Mouse (Mus musculus): Measurements from ENCODE around the gene Tmem177. TPM values are rescaled to one million over a fixed set of nuclear protein-coding genes. Genes with fewer than 3 reads are reported as not detected.

The Tmem177 gene
- 6.8 and 10.8 TPM in 2 replicates for total RNA-seq (2014; rRNA removed)
- 4.2 and 4.5 TPM in 2 replicates for polyA plus RNA-seq (2015; fragmentation: Nextera tagmentation; extraction: Ambion mirVana)

DNA sequence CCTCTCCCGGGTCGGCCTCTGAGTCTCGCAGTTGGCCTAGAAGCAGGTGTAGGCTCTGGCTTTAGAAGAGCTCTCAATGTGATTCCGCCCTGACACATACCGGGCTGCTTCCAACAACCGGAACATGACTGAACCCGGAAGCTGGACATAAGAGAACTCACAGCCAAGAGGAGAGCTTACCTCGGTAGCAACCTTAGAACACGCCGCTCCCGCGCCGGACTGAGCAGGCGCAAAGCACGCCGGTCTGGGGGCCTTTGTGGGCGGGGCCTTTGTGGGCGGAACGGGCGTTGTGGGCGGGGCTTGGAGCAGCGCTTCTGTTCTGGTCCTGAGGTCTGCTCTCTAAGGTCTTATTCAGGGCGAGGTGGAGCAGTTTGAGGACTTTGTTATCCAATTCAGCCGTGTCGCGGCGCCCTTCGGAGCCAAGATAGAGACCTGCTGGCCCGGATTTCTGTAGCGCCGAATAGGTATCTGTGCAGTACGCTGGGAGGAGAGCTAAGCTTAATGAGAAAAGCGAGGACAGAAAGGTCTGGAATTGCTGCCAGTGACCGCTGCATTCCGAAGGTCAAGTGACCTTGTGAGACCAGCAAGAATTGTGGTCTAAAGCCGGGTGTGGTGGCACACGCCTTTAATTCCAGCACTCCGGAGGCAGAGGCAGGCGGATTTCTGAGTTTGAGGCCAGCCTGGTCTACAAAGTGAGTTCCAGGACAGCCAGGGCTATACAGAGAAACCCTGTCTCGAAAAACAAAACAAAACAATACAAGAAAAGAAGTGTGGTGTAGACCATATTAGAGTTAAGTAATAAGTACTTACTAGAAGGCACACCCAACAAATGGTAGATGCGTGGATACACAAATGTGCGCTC lies at the start of gene Tmem177:
Gene Tmem177, minus strand, starts transcription at position 256 of the 862 bp plus-strand sequence.
- peak within 1 kb of the TSS; percentile 57 for H3K27ac ChIP-seq
- H3K4me3 ChIP-seq (ENCODE audit: low read length) = peak within 1 kb of the TSS; percentile 46
- ATAC-seq (peak; percentile 95), DNase-seq (ENCODE audit: low spot score) (peak; percentile 93)
- H3K4me1 ChIP-seq (ENCODE audit: insufficient read depth, low read length) = no peaks in the 10 kb centered on the region
- no peaks in the 10 kb centered on the region for H3K9me3 ChIP-seq (ENCODE audit: low read length)
- H3K9ac ChIP-seq (replicated peaks; ENCODE audit: low read length) = peak within 1 kb of the TSS; percentile 43
- no peaks in the 10 kb centered on the region for H3K27me3 ChIP-seq (ENCODE audit: insufficient read depth, low read length)
- H3K36me3 ChIP-seq (ENCODE audit: insufficient read depth, low read length) = no peaks in the 10 kb centered on the region
- H3K4me2 ChIP-seq (ENCODE audit: low read depth, low read length) = peak within 1 kb of the TSS; percentile 69
- TF ChIP-seq CTCF (IDR thresholded peaks at IDR 0.05; ENCODE audit: low read depth) = no peak; the same call in 1 of the 2 replicates
- 11% methylated on average over 42 of the region's 42 CpGs for WGBS

- no peak for TF ChIP-seq CTCF (IDR thresholded peaks at IDR 0.05; ENCODE audit: low read depth)
- DNase-seq (ENCODE audit: low spot score) (no peak), ATAC-seq (no peak)
- H3K4me3 ChIP-seq (ENCODE audit: low read length) = no peak overlapping the region
- H3K9ac ChIP-seq (replicated peaks; ENCODE audit: low read length) = no peak overlapping the region
- H3K9me3 ChIP-seq (ENCODE audit: low read length) = no peaks in the 10 kb centered on the region
- 72% methylated on average over 7 of the region's 7 CpGs for WGBS
- H3K36me3 ChIP-seq (ENCODE audit: insufficient read depth, low read length) = no peaks in the 10 kb centered on the region
- H3K27me3 ChIP-seq (ENCODE audit: insufficient read depth, low read length) = no peaks in the 10 kb centered on the region
- H3K4me2 ChIP-seq (ENCODE audit: low read depth, low read length) = no peak overlapping the region
- H3K4me1 ChIP-seq (ENCODE audit: insufficient read depth, low read length) = no peaks in the 10 kb centered on the region
- H3K27ac ChIP-seq = no peak overlapping the region
Observed at GRCm38 (mm10) chr1:119959920-119960319, 46.9 kb upstream of the Tmem177 start.

GRCm38 (mm10) chr1:119959464-119959863 lies 46.5 kb upstream of the Tmem177 start:
- Histone ChIP-seq H3K27me3 (ENCODE audit: insufficient read depth, low read length) (no peaks in the 10 kb centered on the region), H3K4me3 (ENCODE audit: low read length) (no peak overlapping the region), H3K27ac (no peak overlapping the region), H3K9ac (replicated peaks; ENCODE audit: low read length) (no peak overlapping the region), H3K4me2 (ENCODE audit: low read depth, low read length) (no peak overlapping the region), H3K36me3 (ENCODE audit: insufficient read depth, low read length) (no peaks in the 10 kb centered on the region), H3K9me3 (ENCODE audit: low read length) (no peaks in the 10 kb centered on the region), H3K4me1 (ENCODE audit: insufficient read depth, low read length) (no peaks in the 10 kb centered on the region)
- ATAC-seq (0 out of 2 replicates have a peak, but pooled peaks have one; percentile 36), DNase-seq (ENCODE audit: low spot score) (no peak)
- TF ChIP-seq CTCF (IDR thresholded peaks at IDR 0.05; ENCODE audit: low read depth) = no peak
- WGBS = 97% methylated on average over 4 of the region's 4 CpGs

- no peak overlapping the region for H3K27ac ChIP-seq
- TF ChIP-seq CTCF (IDR thresholded peaks at IDR 0.05; ENCODE audit: low read depth) = no peak
- H3K27me3 ChIP-seq (ENCODE audit: insufficient read depth, low read length) = no peaks in the 10 kb centered on the region
- H3K4me3 ChIP-seq (ENCODE audit: low read length) = no peak overlapping the region
- no peaks in the 10 kb centered on the region for H3K4me1 ChIP-seq (ENCODE audit: insufficient read depth, low read length)
- ATAC-seq (peak; percentile 64; the same call in 1 of the 2 replicates), DNase-seq (ENCODE audit: low spot score) (peak; percentile 77)
- no peaks in the 10 kb centered on the region for H3K36me3 ChIP-seq (ENCODE audit: insufficient read depth, low read length)
- H3K4me2 ChIP-seq (ENCODE audit: low read depth, low read length) = no peak overlapping the region
- 35% methylated on average over 9 of the region's 9 CpGs for WGBS
- H3K9ac ChIP-seq (replicated peaks; ENCODE audit: low read length) = no peak overlapping the region
- no peaks in the 10 kb centered on the region for H3K9me3 ChIP-seq (ENCODE audit: low read length)
Observed at GRCm38 (mm10) chr1:119957716-119958222, 44.8 kb upstream of the Tmem177 start.

GRCm38 (mm10) chr1:119954680-119955079 lies 41.7 kb upstream of the Tmem177 start:
- Histone ChIP-seq H3K4me2 (ENCODE audit: low read depth, low read length) (no peak overlapping the region), H3K27me3 (ENCODE audit: insufficient read depth, low read length) (no peaks in the 10 kb centered on the region), H3K9ac (replicated peaks; ENCODE audit: low read length) (no peak overlapping the region), H3K9me3 (ENCODE audit: low read length) (no peaks in the 10 kb centered on the region), H3K4me1 (ENCODE audit: insufficient read depth, low read length) (no peaks in the 10 kb centered on the region), H3K4me3 (ENCODE audit: low read length) (no peak overlapping the region), H3K27ac (no peak overlapping the region), H3K36me3 (ENCODE audit: insufficient read depth, low read length) (no peaks in the 10 kb centered on the region)
- WGBS = 50% methylated on average over 2 of the region's 2 CpGs
- no peak for TF ChIP-seq CTCF (IDR thresholded peaks at IDR 0.05; ENCODE audit: low read depth)
- ATAC-seq (peak; percentile 37; the same call in 1 of the 2 replicates), DNase-seq (ENCODE audit: low spot score) (no peak)

DNA sequence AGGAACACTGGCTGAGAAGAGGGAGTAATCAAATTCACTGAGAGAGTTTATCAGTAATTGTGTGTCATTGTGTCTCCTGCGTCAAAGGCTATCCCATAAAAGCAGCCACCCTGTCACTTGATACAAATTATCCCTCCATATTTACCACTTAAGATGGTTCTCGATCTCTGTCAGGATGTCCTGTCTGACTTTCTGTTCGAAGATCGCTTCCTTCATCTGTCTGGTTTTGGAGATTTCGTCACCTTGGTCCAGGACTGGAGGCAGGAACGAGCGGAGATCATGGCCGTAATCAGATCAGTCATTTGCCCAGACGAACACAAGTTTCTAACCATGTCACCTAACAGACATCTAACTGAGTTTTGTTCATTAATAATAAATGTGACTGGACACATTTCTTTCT lies 40.4 kb upstream of the Tmem177 start:
- H3K36me3 ChIP-seq (ENCODE audit: insufficient read depth, low read length) = no peaks in the 10 kb centered on the region
- no peak overlapping the region for H3K4me2 ChIP-seq (ENCODE audit: low read depth, low read length)
- 90% methylated on average over 9 of the region's 9 CpGs for WGBS
- ATAC-seq (no peak), DNase-seq (ENCODE audit: low spot score) (no peak)
- H3K9ac ChIP-seq (replicated peaks; ENCODE audit: low read length) = no peak overlapping the region
- H3K4me3 ChIP-seq (ENCODE audit: low read length) = no peak overlapping the region
- no peaks in the 10 kb centered on the region for H3K27me3 ChIP-seq (ENCODE audit: insufficient read depth, low read length)
- no peaks in the 10 kb centered on the region for H3K4me1 ChIP-seq (ENCODE audit: insufficient read depth, low read length)
- no peak overlapping the region for H3K27ac ChIP-seq
- no peaks in the 10 kb centered on the region for H3K9me3 ChIP-seq (ENCODE audit: low read length)
- TF ChIP-seq CTCF (IDR thresholded peaks at IDR 0.05; ENCODE audit: low read depth) = no peak

Measured in hindbrain, postnatal 0 days (tissue).